Mouse (Mus musculus): ENCODE results near the gene Krtap4-7. TPM values are rescaled to one million over a fixed set of nuclear protein-coding genes. Genes with fewer than 3 reads are reported as not detected.
"Not testable (repeated sequence)": the region's sequence is repeated elsewhere in the genome, so short reads cannot be mapped to it uniquely, and the experiment has no call there.

Gene Krtap4-7
- total and polyA plus RNA-seq, 3 experiments: not detected

GRCm38 (mm10) chr11:99620335-99620734 lies 23.6 kb downstream of the Krtap4-7 start, which contains the start of gene Gm11562:
TSS of gene Gm11562 (minus strand) at chr11:99620435.
- TF ChIP-seq ZNF384 (IDR thresholded peaks at IDR 0.05; ENCODE audit: low read depth, low read length) (no peak), JUN (IDR thresholded peaks at IDR 0.05; ENCODE audit: insufficient read depth, low read depth, low read length) (no peak), IRF4 (IDR thresholded peaks at IDR 0.05; ENCODE audit: low read depth, low read length) (no peak), CHD1 (IDR thresholded peaks at IDR 0.05; ENCODE audit: low read depth, low read length) (no peak), CTCF (conservative IDR thresholded peaks at IDR 0.05 in 1 of 2, IDR thresholded peaks at IDR 0.05 in 1 of 2; ENCODE audit: low read depth in 2 of 2, low read length in 2 of 2) (no peak), ZC3H11A (IDR thresholded peaks at IDR 0.05; ENCODE audit: low read depth, low read length) (no peak), E2F4 (IDR thresholded peaks at IDR 0.05; ENCODE audit: insufficient replicate concordance, low read depth, low read length) (no peak), MXI1 (IDR thresholded peaks at IDR 0.05; ENCODE audit: low read depth, low read length) (no peak), GABPA (IDR thresholded peaks at IDR 0.05; ENCODE audit: insufficient replicate concordance, low read depth, low read length) (no peak), TBP (conservative IDR thresholded peaks at IDR 0.05; ENCODE audit: low read depth, low read length) (no peak), POLR2AphosphoS2 (IDR thresholded peaks at IDR 0.05; ENCODE audit: low read depth, low read length) (no peak), HCFC1 (IDR thresholded peaks at IDR 0.05; ENCODE audit: low read depth, low read length) (no peak), POLR2A (IDR thresholded peaks at IDR 0.05; ENCODE audit: low read depth, low read length) (no peak), MAZ (IDR thresholded peaks at IDR 0.05; ENCODE audit: low read depth, low read length) (no peak), CHD2 (IDR thresholded peaks at IDR 0.05; ENCODE audit: low read length) (no peak), PAX5 (IDR thresholded peaks at IDR 0.05; ENCODE audit: low read length) (no peak), UBTF (IDR thresholded peaks at IDR 0.05; ENCODE audit: low read depth, low read length) (no peak)

GRCm38 (mm10) chr11:99614796-99615363 lies 29.0 kb downstream of the Krtap4-7 start, which contains the start of gene Krtap2-4:
TSS of gene Krtap2-4 (minus strand) at chr11:99614846.
- H3K4me2 ChIP-seq (ENCODE audit: insufficient read depth, low read depth, poor library complexity, severe bottlenecking): no peak within 1 kb of the TSS
- no peaks in the 10 kb centered on the region for H3K9me3 ChIP-seq (replicated peaks; ENCODE audit: low read length)
- in situ Hi-C loops (cut with MboI; ENCODE audit: low pct_ligation_motif_present, low pct_unique_long_range_greater_than_20kb, low sequenced_read_pairs) (no loop called here), dilution Hi-C loops (cut with MboI; ENCODE audit: extremely low pct_ligation_motif_present, extremely low pct_unique_long_range_greater_than_20kb, low sequenced_read_pairs) (no loop called here)
- no peak within 1 kb of the TSS for H3K9ac ChIP-seq (ENCODE audit: insufficient read depth, low read depth)
- H3K79me2 ChIP-seq (replicated peaks; ENCODE audit: control insufficient read depth, extremely low read depth, insufficient read depth, poor library complexity, severe bottlenecking): no peaks in the 10 kb centered on the region
- DNase-seq (ENCODE audit: extremely low read depth): no peak
- no peaks in the 10 kb centered on the region for H3K4me1 ChIP-seq (ENCODE audit: control insufficient read depth in 1 of 2, insufficient read depth in 2 of 2)
- no peak within 1 kb of the TSS for H3K4me3 ChIP-seq (replicated peaks in 1 of 3; ENCODE audit: low read depth in 2 of 3, low read length in 2 of 3, poor library complexity in 1 of 3)
- TF ChIP-seq MYC (IDR thresholded peaks at IDR 0.05; ENCODE audit: low read depth, low read length): no peak
- TF ChIP-seq USF1 (IDR thresholded peaks at IDR 0.05; ENCODE audit: low read depth, low read length): no peak
- no peak for TF ChIP-seq JUND (conservative IDR thresholded peaks at IDR 0.05; ENCODE audit: low read depth, low read length)
- TF ChIP-seq GABPA (IDR thresholded peaks at IDR 0.05; ENCODE audit: insufficient replicate concordance, low read depth, low read length): no peak
- TF ChIP-seq SIN3A (IDR thresholded peaks at IDR 0.05; ENCODE audit: low read length): no peak
- no peak for TF ChIP-seq CTCF (conservative IDR thresholded peaks at IDR 0.05 in 1 of 2, IDR thresholded peaks at IDR 0.05 in 1 of 2; ENCODE audit: low read depth in 2 of 2, low read length in 2 of 2)
- TF ChIP-seq MAFK (IDR thresholded peaks at IDR 0.05; ENCODE audit: insufficient replicate concordance, low read length): no peak
- no peak within 1 kb of the TSS for H3K27ac ChIP-seq (ENCODE audit: insufficient read depth, low read depth)
- H3K27me3 ChIP-seq (replicated peaks): peaks cover 79% of the 10 kb centered on the region
- no peaks in the 10 kb centered on the region for H3K36me3 ChIP-seq (replicated peaks in 1 of 2; ENCODE audit: control insufficient read depth in 1 of 2, insufficient read depth in 1 of 2, low read length in 1 of 2)

More at GRCm38 (mm10) chr11:99620335-99620734, 23.6 kb downstream of the Krtap4-7 start, which contains the start of gene Gm11562:
- Histone ChIP-seq H3K27me3 (replicated peaks) (peaks cover 85% of the 10 kb centered on the region), H3K9ac (ENCODE audit: insufficient read depth, low read depth) (no peak within 1 kb of the TSS), H3K4me2 (ENCODE audit: insufficient read depth, low read depth, poor library complexity, severe bottlenecking) (no peak within 1 kb of the TSS), H3K9me3 (replicated peaks; ENCODE audit: low read length) (peaks cover 4% of the 10 kb centered on the region), H3K79me2 (replicated peaks; ENCODE audit: control insufficient read depth, extremely low read depth, insufficient read depth, poor library complexity, severe bottlenecking) (no peaks in the 10 kb centered on the region), H3K36me3 (replicated peaks in 1 of 2; ENCODE audit: control insufficient read depth in 1 of 2, insufficient read depth in 1 of 2, low read length in 1 of 2) (no peaks in the 10 kb centered on the region), H3K4me1 (ENCODE audit: control insufficient read depth in 1 of 2, insufficient read depth in 2 of 2) (no peaks in the 10 kb centered on the region), H3K4me3 (replicated peaks in 1 of 3; ENCODE audit: low read depth in 2 of 3, low read length in 2 of 3, poor library complexity in 1 of 3) (no peak within 1 kb of the TSS), H3K27ac (ENCODE audit: insufficient read depth, low read depth) (no peak within 1 kb of the TSS)
- DNase-seq (ENCODE audit: extremely low read depth): no peak
- dilution Hi-C loops (cut with MboI; ENCODE audit: extremely low pct_ligation_motif_present, extremely low pct_unique_long_range_greater_than_20kb, low sequenced_read_pairs): no loop called here
- in situ Hi-C loops (cut with MboI; ENCODE audit: low pct_ligation_motif_present, low pct_unique_long_range_greater_than_20kb, low sequenced_read_pairs): no loop called here

GRCm38 (mm10) chr11:99610089-99610488 lies 33.8 kb downstream of the Krtap4-7 start, which contains the start of gene Gm11937:
TSS of gene Gm11937 (minus strand) at chr11:99610189.
- dilution Hi-C loops (cut with MboI; ENCODE audit: extremely low pct_ligation_motif_present, extremely low pct_unique_long_range_greater_than_20kb, low sequenced_read_pairs): not testable (repeated sequence)

More at GRCm38 (mm10) chr11:99610089-99610488, 33.8 kb downstream of the Krtap4-7 start, which contains the start of gene Gm11937:
- DNase-seq (ENCODE audit: extremely low read depth); H3K27ac ChIP-seq (ENCODE audit: insufficient read depth, low read depth); H3K4me2 ChIP-seq (ENCODE audit: insufficient read depth, low read depth, poor library complexity, severe bottlenecking); H3K9me3 ChIP-seq (replicated peaks; ENCODE audit: low read length); H3K79me2 ChIP-seq (replicated peaks; ENCODE audit: control insufficient read depth, extremely low read depth, insufficient read depth, poor library complexity, severe bottlenecking); in situ Hi-C loops (cut with MboI; ENCODE audit: low pct_ligation_motif_present, low pct_unique_long_range_greater_than_20kb, low sequenced_read_pairs); H3K9ac ChIP-seq (ENCODE audit: insufficient read depth, low read depth); H3K4me3 ChIP-seq (replicated peaks in 1 of 3; ENCODE audit: low read depth in 2 of 3, low read length in 2 of 3, poor library complexity in 1 of 3); H3K36me3 ChIP-seq (replicated peaks in 1 of 2; ENCODE audit: control insufficient read depth in 1 of 2, insufficient read depth in 1 of 2, low read length in 1 of 2); H3K4me1 ChIP-seq (ENCODE audit: control insufficient read depth in 1 of 2, insufficient read depth in 2 of 2): not testable (repeated sequence)
- peaks cover 76% of the 10 kb centered on the region for H3K27me3 ChIP-seq (replicated peaks)

All from CH12.LX (cell line).